Mouse (Mus musculus): ENCODE results near the gene Aipl1. TPM values are rescaled to one million over a fixed set of nuclear protein-coding genes. Genes with fewer than 3 reads are reported as not detected.

Gene Aipl1
- polyA plus RNA-seq, 1 experiment from 2014 or later: 0.16 TPM

- Histone ChIP-seq H3K27ac (ENCODE audit: low read depth, low read length) (no peak overlapping the region), H3K4me2 (no peak overlapping the region), H3K36me3 (ENCODE audit: control insufficient read depth, insufficient read depth, low read length) (no peaks in the 10 kb centered on the region), H3K4me1 (replicated peaks; ENCODE audit: control insufficient read depth, insufficient read depth, low read length) (no peaks in the 10 kb centered on the region), H3K27me3 (replicated peaks; ENCODE audit: control insufficient read depth, insufficient read depth, low read length) (peaks cover 15% of the 10 kb centered on the region), H3K4me3 (ENCODE audit: low read depth, low read length) (no peak overlapping the region), H3K9ac (ENCODE audit: low read depth, low read length) (no peak overlapping the region), H3K9me3 (ENCODE audit: control insufficient read depth, low read length) (no peaks in the 10 kb centered on the region)
- 23% methylated on average over 23 of the region's 23 CpGs for WGBS
- DNase-seq (ENCODE audit: low spot score) (no peak), ATAC-seq (replicated peaks; ENCODE audit: low FRiP score) (no peak)
Measured at GRCm38 (mm10) chr11:72029143-72029542, 8.2 kb downstream of the Aipl1 start.

- Histone ChIP-seq H3K9ac (ENCODE audit: low read depth, low read length) (no peak overlapping the region), H3K4me3 (ENCODE audit: low read depth, low read length) (no peak overlapping the region), H3K9me3 (ENCODE audit: control insufficient read depth, low read length) (no peaks in the 10 kb centered on the region), H3K27me3 (replicated peaks; ENCODE audit: control insufficient read depth, insufficient read depth, low read length) (peaks cover 15% of the 10 kb centered on the region), H3K27ac (ENCODE audit: low read depth, low read length) (no peak overlapping the region), H3K4me2 (no peak overlapping the region), H3K36me3 (ENCODE audit: control insufficient read depth, insufficient read depth, low read length) (no peaks in the 10 kb centered on the region), H3K4me1 (replicated peaks; ENCODE audit: control insufficient read depth, insufficient read depth, low read length) (no peaks in the 10 kb centered on the region)
- no peak for DNase-seq (ENCODE audit: low spot score)
- ATAC-seq (replicated peaks; ENCODE audit: low FRiP score): no peak
- WGBS: 70% methylated on average over 9 of the region's 9 CpGs
Measured at GRCm38 (mm10) chr11:72027836-72028235, 9.5 kb downstream of the Aipl1 start.

GRCm38 (mm10) chr11:72026516-72026915, 10.8 kb downstream of the Aipl1 start:
- ATAC-seq (replicated peaks; ENCODE audit: low FRiP score): no peak
- Histone ChIP-seq H3K9ac (ENCODE audit: low read depth, low read length) (no peak overlapping the region), H3K36me3 (ENCODE audit: control insufficient read depth, insufficient read depth, low read length) (no peaks in the 10 kb centered on the region), H3K4me2 (no peak overlapping the region), H3K4me1 (replicated peaks; ENCODE audit: control insufficient read depth, insufficient read depth, low read length) (no peaks in the 10 kb centered on the region), H3K27me3 (replicated peaks; ENCODE audit: control insufficient read depth, insufficient read depth, low read length) (peaks cover 15% of the 10 kb centered on the region), H3K27ac (ENCODE audit: low read depth, low read length) (no peak overlapping the region), H3K9me3 (ENCODE audit: control insufficient read depth, low read length) (no peaks in the 10 kb centered on the region), H3K4me3 (ENCODE audit: low read depth, low read length) (no peak overlapping the region)
- WGBS: 88% methylated on average over 9 of the region's 9 CpGs
- no peak for DNase-seq (ENCODE audit: low spot score)

GRCm38 (mm10) chr11:72025843-72026242, 11.5 kb downstream of the Aipl1 start:
- Histone ChIP-seq H3K4me2 (no peak overlapping the region), H3K27ac (ENCODE audit: low read depth, low read length) (no peak overlapping the region), H3K9me3 (ENCODE audit: control insufficient read depth, low read length) (no peaks in the 10 kb centered on the region), H3K4me1 (replicated peaks; ENCODE audit: control insufficient read depth, insufficient read depth, low read length) (no peaks in the 10 kb centered on the region), H3K36me3 (ENCODE audit: control insufficient read depth, insufficient read depth, low read length) (no peaks in the 10 kb centered on the region), H3K4me3 (ENCODE audit: low read depth, low read length) (no peak overlapping the region), H3K27me3 (replicated peaks; ENCODE audit: control insufficient read depth, insufficient read depth, low read length) (peaks cover 15% of the 10 kb centered on the region), H3K9ac (ENCODE audit: low read depth, low read length) (no peak overlapping the region)
- ATAC-seq (replicated peaks; ENCODE audit: low FRiP score): no peak
- no peak for DNase-seq (ENCODE audit: low spot score)
- WGBS: 30% methylated on average over 5 of the region's 5 CpGs

GRCm38 (mm10) chr11:72024193-72024781, 13.0 kb downstream of the Aipl1 start:
- Histone ChIP-seq H3K4me1 (replicated peaks; ENCODE audit: control insufficient read depth, insufficient read depth, low read length) (no peaks in the 10 kb centered on the region), H3K27ac (ENCODE audit: low read depth, low read length) (no peak overlapping the region), H3K4me3 (ENCODE audit: low read depth, low read length) (no peak overlapping the region), H3K4me2 (no peak overlapping the region), H3K36me3 (ENCODE audit: control insufficient read depth, insufficient read depth, low read length) (no peaks in the 10 kb centered on the region), H3K9me3 (ENCODE audit: control insufficient read depth, low read length) (no peaks in the 10 kb centered on the region), H3K9ac (ENCODE audit: low read depth, low read length) (no peak overlapping the region), H3K27me3 (replicated peaks; ENCODE audit: control insufficient read depth, insufficient read depth, low read length) (peaks cover 5% of the 10 kb centered on the region; the same call in 1 of the 2 replicates)
- ATAC-seq (replicated peaks; ENCODE audit: low FRiP score) (0 out of 2 replicates have a peak, but pooled peaks have one; percentile 35), DNase-seq (ENCODE audit: low spot score) (no peak)
- WGBS: 37% methylated on average over 5 of the region's 5 CpGs

GRCm38 (mm10) chr11:72023581-72023980, 13.7 kb downstream of the Aipl1 start:
- Histone ChIP-seq H3K4me3 (ENCODE audit: low read depth, low read length) (no peak overlapping the region), H3K27ac (ENCODE audit: low read depth, low read length) (no peak overlapping the region), H3K36me3 (ENCODE audit: control insufficient read depth, insufficient read depth, low read length) (no peaks in the 10 kb centered on the region), H3K9ac (ENCODE audit: low read depth, low read length) (no peak overlapping the region), H3K4me2 (no peak overlapping the region), H3K9me3 (ENCODE audit: control insufficient read depth, low read length) (no peaks in the 10 kb centered on the region), H3K27me3 (replicated peaks; ENCODE audit: control insufficient read depth, insufficient read depth, low read length) (no peaks in the 10 kb centered on the region), H3K4me1 (replicated peaks; ENCODE audit: control insufficient read depth, insufficient read depth, low read length) (no peaks in the 10 kb centered on the region)
- WGBS: 40% methylated on average over 10 of the region's 10 CpGs
- no peak for ATAC-seq (replicated peaks; ENCODE audit: low FRiP score)
- DNase-seq (ENCODE audit: low spot score): peak; percentile 28

GRCm38 (mm10) chr11:72022827-72023226, 14.5 kb downstream of the Aipl1 start:
- Histone ChIP-seq H3K27ac (ENCODE audit: low read depth, low read length) (no peak overlapping the region), H3K9ac (ENCODE audit: low read depth, low read length) (no peak overlapping the region), H3K4me2 (no peak overlapping the region), H3K9me3 (ENCODE audit: control insufficient read depth, low read length) (no peaks in the 10 kb centered on the region), H3K36me3 (ENCODE audit: control insufficient read depth, insufficient read depth, low read length) (no peaks in the 10 kb centered on the region), H3K27me3 (replicated peaks; ENCODE audit: control insufficient read depth, insufficient read depth, low read length) (no peaks in the 10 kb centered on the region), H3K4me1 (replicated peaks; ENCODE audit: control insufficient read depth, insufficient read depth, low read length) (no peaks in the 10 kb centered on the region), H3K4me3 (ENCODE audit: low read depth, low read length) (no peak overlapping the region)
- ATAC-seq (replicated peaks; ENCODE audit: low FRiP score): no peak
- no peak for DNase-seq (ENCODE audit: low spot score)
- WGBS: 78% methylated on average over 6 of the region's 6 CpGs

- no peaks in the 10 kb centered on the region for H3K4me1 ChIP-seq (replicated peaks; ENCODE audit: control insufficient read depth, insufficient read depth, low read length)
- H3K9ac ChIP-seq (ENCODE audit: low read depth, low read length): no peak overlapping the region
- ATAC-seq (replicated peaks; ENCODE audit: low FRiP score) (peak; percentile 78), DNase-seq (ENCODE audit: low spot score) (peak; percentile 28)
- H3K9me3 ChIP-seq (ENCODE audit: control insufficient read depth, low read length): no peaks in the 10 kb centered on the region
- WGBS: 23% methylated on average over 4 of the region's 4 CpGs
- H3K36me3 ChIP-seq (ENCODE audit: control insufficient read depth, insufficient read depth, low read length): no peaks in the 10 kb centered on the region
- H3K4me2 ChIP-seq: no peak overlapping the region
- no peak overlapping the region for H3K4me3 ChIP-seq (ENCODE audit: low read depth, low read length)
- no peaks in the 10 kb centered on the region for H3K27me3 ChIP-seq (replicated peaks; ENCODE audit: control insufficient read depth, insufficient read depth, low read length)
- H3K27ac ChIP-seq (ENCODE audit: low read depth, low read length): no peak overlapping the region
Measured at GRCm38 (mm10) chr11:72021015-72021414, 16.3 kb downstream of the Aipl1 start.

GRCm38 (mm10) chr11:72017253-72017601, 20.1 kb downstream of the Aipl1 start:
- DNase-seq (ENCODE audit: low spot score) (no peak), ATAC-seq (replicated peaks; ENCODE audit: low FRiP score) (no peak)
- Histone ChIP-seq H3K4me1 (replicated peaks; ENCODE audit: control insufficient read depth, insufficient read depth, low read length) (no peaks in the 10 kb centered on the region), H3K4me3 (ENCODE audit: low read depth, low read length) (no peak overlapping the region), H3K36me3 (ENCODE audit: control insufficient read depth, insufficient read depth, low read length) (no peaks in the 10 kb centered on the region), H3K9ac (ENCODE audit: low read depth, low read length) (no peak overlapping the region), H3K4me2 (no peak overlapping the region), H3K27me3 (replicated peaks; ENCODE audit: control insufficient read depth, insufficient read depth, low read length) (peaks cover 3% of the 10 kb centered on the region; the same call in 1 of the 2 replicates), H3K9me3 (ENCODE audit: control insufficient read depth, low read length) (no peaks in the 10 kb centered on the region), H3K27ac (ENCODE audit: low read depth, low read length) (no peak overlapping the region)
- 83% methylated on average over 9 of the region's 9 CpGs for WGBS

Data from liver, embryonic 11.5 days (tissue).